Mouse (Mus musculus) intestine, embryonic 16.5 days (tissue): ENCODE results near the gene Cldn20. TPM values are rescaled to one million over a fixed set of nuclear protein-coding genes. Genes with fewer than 3 reads are reported as not detected.

Source experiments
- ATAC-seq: fragments of 200-750 bp; cut with Nextera tagmentation; 2 replicates; pipeline ENCODE4 v1.8.0; 2017; ENCODE audit warnings: moderate TSS enrichment, moderate library complexity
- H3K27ac ChIP-seq: fragments of 300-500 bp; sonication (generic); 2 replicates; pipeline ENCODE4 v1.5.1; 2014; ENCODE audit warnings: mild to moderate bottlenecking, low read length
- H3K27me3 ChIP-seq: fragments of 300-500 bp; sonication (generic); replicated peaks from 2 replicates; pipeline ENCODE4 v1.6.1; 2014; ENCODE audit warnings: low read length, control low read depth, mixed read lengths; ENCODE audit not compliant: control insufficient read depth, insufficient read depth
- H3K36me3 ChIP-seq: fragments of 300-500 bp; sonication (generic); 2 replicates; pipeline ENCODE4 v1.6.1; 2014; ENCODE audit warnings: low read length, control low read depth; ENCODE audit not compliant: control insufficient read depth, insufficient read depth
- H3K4me1 ChIP-seq: fragments of 300-500 bp; sonication (generic); 2 replicates; pipeline ENCODE4 v1.6.1; 2014; ENCODE audit warnings: low read length, control low read depth, mixed read lengths; ENCODE audit not compliant: control insufficient read depth, insufficient read depth
- H3K4me2 ChIP-seq: fragments of 300-500 bp; sonication (generic); 2 replicates; pipeline ENCODE4 v1.6.1; 2014; ENCODE audit warnings: low read depth, low read length, control low read depth
- H3K4me3 ChIP-seq: fragments of 300-500 bp; sonication (generic); 2 replicates; pipeline ENCODE4 v1.5.1; 2014; ENCODE audit warnings: mild to moderate bottlenecking, low read length
- H3K9ac ChIP-seq: fragments of 300-500 bp; sonication (generic); 2 replicates; pipeline ENCODE4 v1.6.1; 2014; ENCODE audit warnings: low read depth, low read length
- H3K9me3 ChIP-seq: fragments of 300-500 bp; sonication (generic); 2 replicates; pipeline ENCODE4 v1.6.1; 2016; ENCODE audit warnings: low read length, control low read depth; ENCODE audit not compliant: control insufficient read depth
- WGBS: fragments of 180-500 bp; shearing (Covaris S2); extraction: QIAGEN DNeasy Blood & Tissue Kit; methylation state at CpG from one replicate; pipeline ENCODE4 v1.1.7; 2014; 5-methylcytosine and 5-hydroxymethylcytosine counted together
- polyA plus RNA-seq: library from polyadenylated mRNA; unstranded; fragments of >200 nt; fragmentation: Nextera tagmentation; extraction: Ambion mirVana; gene quantifications from 2 replicates; pipeline ENCODE4 v1.2.1, GENCODE M21; 2015

Cldn20 gene
- polyA plus RNA-seq, 1 experiment from 2014 or later: 0.22 TPM

DNA sequence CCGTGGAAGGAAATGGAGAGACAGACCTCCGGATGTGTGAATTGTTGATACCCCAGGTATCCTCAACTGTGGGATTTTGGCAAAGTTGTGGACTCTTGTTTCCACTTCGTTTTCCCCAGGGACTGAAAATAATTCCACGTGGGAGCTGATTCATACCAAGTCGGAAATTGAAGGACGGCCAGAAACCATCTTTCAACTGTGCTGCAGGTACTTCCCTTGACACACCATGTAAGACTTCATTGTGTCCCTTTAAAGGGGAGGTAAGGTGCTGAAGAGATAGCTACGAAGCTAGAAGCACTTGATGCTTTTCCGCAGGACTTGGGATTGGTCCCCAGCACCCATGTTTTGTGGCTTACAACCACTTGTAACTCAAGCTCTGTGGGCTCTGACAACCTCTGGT is 16.5 kb upstream of the Cldn20 start:
- H3K9me3 ChIP-seq: no peaks in the 10 kb centered on the region

DNA sequence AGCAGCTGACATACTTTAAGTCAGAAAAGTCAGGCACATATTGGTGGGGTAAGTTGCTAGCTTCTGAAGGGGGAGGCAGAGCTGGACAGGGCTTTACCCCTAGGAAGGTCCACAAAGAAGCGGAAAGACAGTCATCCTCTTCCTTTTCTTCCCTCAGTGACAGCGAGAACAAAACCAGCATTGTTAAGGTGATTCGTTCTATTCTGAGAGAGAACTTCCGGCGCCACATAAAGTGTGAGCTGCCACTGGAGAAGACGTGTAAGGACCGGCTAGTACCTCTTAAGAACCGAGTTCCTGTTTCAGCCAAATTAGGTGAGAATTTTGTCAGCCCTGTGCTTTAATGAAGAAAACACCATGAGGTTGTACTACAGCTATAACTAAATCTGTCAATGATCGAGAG is 15.9 kb upstream of the Cldn20 start:
- H3K27me3 ChIP-seq: no peaks in the 10 kb centered on the region
- no peak overlapping the region for H3K4me3 ChIP-seq
- no peak overlapping the region for H3K4me2 ChIP-seq
- 79% methylated on average over 9 of the region's 9 CpGs for WGBS
- H3K36me3 ChIP-seq: no peaks in the 10 kb centered on the region; the same call in 1 of the 2 replicates
- no peaks in the 10 kb centered on the region for H3K4me1 ChIP-seq
- no peaks in the 10 kb centered on the region for H3K9me3 ChIP-seq
- H3K9ac ChIP-seq: no peak overlapping the region
- H3K27ac ChIP-seq: no peak overlapping the region
- ATAC-seq: no peak

More for the DNA sequence above, 16.5 kb upstream of the Cldn20 start:
- Histone ChIP-seq H3K4me1 (no peaks in the 10 kb centered on the region), H3K36me3 (no peaks in the 10 kb centered on the region; the same call in 1 of the 2 replicates), H3K4me3 (no peak overlapping the region), H3K9ac (no peak overlapping the region), H3K27me3 (no peaks in the 10 kb centered on the region), H3K27ac (no peak overlapping the region), H3K4me2 (no peak overlapping the region)
- WGBS: 94% methylated on average over 8 of the region's 8 CpGs
- ATAC-seq: no peak

DNA sequence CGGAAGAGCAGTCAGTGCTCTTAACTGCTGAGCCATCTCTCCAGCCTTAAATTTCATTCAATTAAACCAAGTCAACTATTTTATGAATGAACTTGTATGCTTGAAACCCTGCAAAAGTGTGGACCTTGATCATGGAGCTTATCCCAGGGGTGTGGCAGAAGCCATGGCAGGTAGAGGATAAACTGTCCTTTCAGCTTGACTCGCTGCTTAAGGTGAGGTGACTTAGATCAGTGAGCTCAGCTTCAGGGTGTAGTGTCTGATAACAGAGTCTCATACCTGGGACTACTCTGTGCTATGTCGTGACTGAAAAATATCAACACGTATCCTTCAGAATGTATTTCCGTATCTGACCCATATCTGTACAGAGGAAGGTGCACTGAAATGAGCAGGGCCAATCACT is 12.0 kb upstream of the Cldn20 start:
- ATAC-seq: peak; percentile 87
- H3K4me1 ChIP-seq: no peaks in the 10 kb centered on the region
- 81% methylated on average over 5 of the region's 5 CpGs for WGBS

DNA sequence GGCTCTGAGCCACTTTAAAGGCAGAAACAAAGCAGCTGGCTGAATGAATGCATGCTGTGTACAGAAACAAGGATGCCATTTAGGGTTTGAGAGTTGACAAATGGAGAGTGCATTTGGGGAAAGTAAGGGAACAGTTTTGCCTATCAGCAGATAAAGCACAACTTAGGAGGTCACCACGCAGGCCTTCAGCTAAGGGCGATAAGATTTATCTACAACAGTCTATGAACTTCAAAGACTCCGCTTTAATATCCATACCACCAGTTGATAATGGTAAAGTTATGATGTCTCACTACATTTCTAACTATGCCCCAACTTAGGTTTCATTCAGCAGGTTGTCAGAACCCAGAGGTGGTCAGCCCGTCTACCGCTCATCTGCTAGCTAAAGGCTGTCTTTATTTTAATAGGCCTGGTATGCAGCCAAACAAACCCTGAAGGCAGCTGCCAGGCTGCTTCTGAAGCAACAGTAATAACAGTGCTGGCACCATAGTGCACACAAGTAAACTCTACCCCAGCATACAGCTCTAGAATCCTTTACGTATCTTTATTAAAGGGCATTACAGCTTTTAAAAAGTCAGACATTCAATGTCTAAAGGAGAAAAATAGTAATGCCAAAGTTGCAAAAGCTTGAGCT is 4.4 kb upstream of the Cldn20 start:
- Histone ChIP-seq H3K4me1 (no peaks in the 10 kb centered on the region), H3K27ac (no peak overlapping the region), H3K9ac (no peak overlapping the region), H3K27me3 (no peaks in the 10 kb centered on the region), H3K4me3 (no peak overlapping the region), H3K9me3 (no peaks in the 10 kb centered on the region), H3K4me2 (no peak overlapping the region), H3K36me3 (no peaks in the 10 kb centered on the region)
- no peak for ATAC-seq
- 78% methylated on average over 6 of the region's 6 CpGs for WGBS

More for the DNA sequence above, 12.0 kb upstream of the Cldn20 start:
- no peaks in the 10 kb centered on the region for H3K27me3 ChIP-seq
- no peak overlapping the region for H3K4me2 ChIP-seq
- H3K4me3 ChIP-seq: no peak overlapping the region
- H3K9ac ChIP-seq: no peak overlapping the region
- no peak overlapping the region for H3K27ac ChIP-seq
- H3K9me3 ChIP-seq: no peaks in the 10 kb centered on the region
- no peaks in the 10 kb centered on the region; the same call in 1 of the 2 replicates for H3K36me3 ChIP-seq

DNA sequence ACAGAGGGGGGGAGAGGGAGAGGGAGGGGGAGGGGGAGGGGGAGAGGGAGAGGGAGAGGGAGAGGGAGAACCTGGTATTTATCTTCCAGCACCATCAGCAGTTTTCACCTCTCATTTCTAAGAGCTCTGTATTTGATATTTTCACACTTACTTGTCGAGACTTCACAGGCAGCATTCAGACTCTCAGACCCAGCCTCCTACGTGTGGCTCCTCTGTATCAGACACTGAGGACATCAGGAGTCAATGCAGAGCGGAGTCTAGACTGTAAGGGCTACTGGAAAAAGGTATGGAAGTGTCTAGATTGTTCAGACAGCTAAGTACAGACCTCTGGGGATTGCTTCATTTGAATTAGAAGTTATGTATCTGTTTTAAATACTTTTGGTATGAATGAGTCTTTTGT is 2.8 kb upstream of the Cldn20 start:
- no peaks in the 10 kb centered on the region for H3K4me1 ChIP-seq
- no peaks in the 10 kb centered on the region for H3K27me3 ChIP-seq
- H3K9ac ChIP-seq: no peak overlapping the region
- no peaks in the 10 kb centered on the region for H3K9me3 ChIP-seq
- no peak overlapping the region for H3K27ac ChIP-seq
- ATAC-seq: no peak
- no peaks in the 10 kb centered on the region for H3K36me3 ChIP-seq
- no peak overlapping the region for H3K4me3 ChIP-seq
- H3K4me2 ChIP-seq: no peak overlapping the region
- WGBS: 60% methylated on average over 3 of the region's 3 CpGs

DNA sequence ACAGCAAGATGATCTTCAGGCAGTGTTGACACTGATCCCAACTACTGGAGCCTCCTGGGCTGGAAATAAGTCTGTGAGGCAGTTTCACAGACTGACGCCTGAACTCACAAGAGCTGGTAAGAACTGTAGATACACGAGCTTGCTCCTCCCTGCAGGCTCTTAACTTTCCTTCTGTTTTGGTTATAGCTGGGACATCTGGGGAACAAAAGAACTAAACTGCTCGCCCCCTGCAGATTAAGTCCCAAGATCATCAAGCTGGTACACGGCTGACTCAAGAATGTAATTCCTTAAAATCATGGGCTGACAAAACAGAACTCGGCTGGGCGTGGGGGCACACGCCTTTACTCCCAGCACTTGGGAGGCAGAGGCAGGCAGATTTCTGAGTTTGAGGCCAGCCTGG is 1.8 kb upstream of the Cldn20 start:
- WGBS: 80% methylated on average over 7 of the region's 7 CpGs
- H3K36me3 ChIP-seq: no peaks in the 10 kb centered on the region

DNA sequence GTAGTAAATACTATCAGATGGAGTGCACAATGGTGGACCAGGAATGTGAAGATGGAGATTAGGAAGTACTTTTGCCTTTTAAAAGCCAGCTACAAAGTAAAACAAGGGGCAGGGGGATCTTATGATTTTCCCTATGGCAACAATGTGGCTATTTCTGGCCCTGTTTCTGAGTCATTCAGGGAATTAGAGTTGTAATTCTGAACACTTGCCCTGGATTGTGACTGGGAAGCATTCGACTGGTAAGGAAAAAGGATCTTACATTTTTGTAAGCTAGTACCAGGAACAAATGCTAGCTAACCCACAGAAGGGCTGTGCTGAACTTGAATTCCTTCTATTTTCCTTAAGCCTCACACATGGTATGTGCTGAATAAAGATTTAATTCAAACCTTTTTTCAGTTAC is 713 bp upstream of the Cldn20 start:
- Histone ChIP-seq H3K4me1 (no peaks in the 10 kb centered on the region), H3K4me3 (no peak overlapping the region), H3K27me3 (no peaks in the 10 kb centered on the region), H3K27ac (no peak overlapping the region), H3K4me2 (no peak overlapping the region), H3K36me3 (no peaks in the 10 kb centered on the region), H3K9ac (no peak overlapping the region), H3K9me3 (no peaks in the 10 kb centered on the region)
- no peak for ATAC-seq
- 71% methylated on average over 1 of the region's 1 CpGs for WGBS

More for the DNA sequence above, 1.8 kb upstream of the Cldn20 start:
- no peak for ATAC-seq
- Histone ChIP-seq H3K27ac (no peak overlapping the region), H3K4me3 (no peak overlapping the region), H3K9ac (no peak overlapping the region), H3K9me3 (no peaks in the 10 kb centered on the region), H3K4me1 (no peaks in the 10 kb centered on the region), H3K4me2 (no peak overlapping the region), H3K27me3 (no peaks in the 10 kb centered on the region)

DNA sequence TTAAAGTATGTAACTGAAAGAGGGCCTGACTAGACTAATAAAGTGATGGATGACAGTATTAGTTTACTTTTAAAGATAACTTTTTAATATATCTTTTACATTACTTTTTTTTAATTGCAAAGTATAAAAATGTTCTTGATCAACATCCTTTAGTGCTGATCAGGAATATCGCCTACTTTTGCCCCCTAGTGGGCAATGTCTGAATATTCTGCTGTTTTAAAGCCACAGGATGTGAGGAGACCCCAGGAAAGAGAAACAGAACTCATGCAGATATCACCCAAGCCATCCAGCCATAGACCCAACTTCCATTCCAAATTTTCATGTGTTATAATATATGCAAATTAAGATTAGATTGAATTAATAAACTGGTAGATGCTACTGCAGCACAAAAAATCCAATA is 1.1 kb downstream of the Cldn20 start:
- no peak for ATAC-seq
- H3K27ac ChIP-seq: no peak overlapping the region

DNA sequence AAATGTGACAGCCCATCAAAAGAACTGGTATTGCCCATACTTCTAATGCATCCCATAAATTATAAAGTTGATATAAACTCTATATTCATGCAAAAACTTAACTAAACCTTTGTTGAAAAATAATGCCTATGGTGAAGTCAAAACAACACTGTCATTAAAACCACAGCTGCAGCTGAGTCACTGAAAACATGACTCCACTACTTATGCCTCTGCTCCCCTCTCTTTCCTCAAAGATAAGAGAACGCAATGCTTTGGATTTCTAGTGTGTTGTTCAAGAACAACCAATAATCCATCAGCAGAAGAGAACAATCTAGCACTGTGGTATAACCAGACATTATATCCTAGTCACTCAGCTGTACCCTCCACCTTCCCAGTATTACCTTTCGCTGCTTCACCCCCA is 8.0 kb downstream of the Cldn20 start:
- Histone ChIP-seq H3K4me1 (no peaks in the 10 kb centered on the region), H3K27me3 (no peaks in the 10 kb centered on the region), H3K27ac (no peak overlapping the region), H3K9ac (no peak overlapping the region), H3K4me3 (no peak overlapping the region), H3K36me3 (no peaks in the 10 kb centered on the region), H3K4me2 (no peak overlapping the region), H3K9me3 (no peaks in the 10 kb centered on the region)
- WGBS: 93% methylated on average over 2 of the region's 2 CpGs
- no peak for ATAC-seq

More for the DNA sequence above, 1.1 kb downstream of the Cldn20 start:
- WGBS: 23% methylated on average over 1 of the region's 1 CpGs
- Histone ChIP-seq H3K4me2 (no peak overlapping the region), H3K9ac (no peak overlapping the region), H3K27me3 (no peaks in the 10 kb centered on the region), H3K4me3 (no peak overlapping the region), H3K4me1 (no peaks in the 10 kb centered on the region), H3K36me3 (no peaks in the 10 kb centered on the region), H3K9me3 (no peaks in the 10 kb centered on the region)

DNA sequence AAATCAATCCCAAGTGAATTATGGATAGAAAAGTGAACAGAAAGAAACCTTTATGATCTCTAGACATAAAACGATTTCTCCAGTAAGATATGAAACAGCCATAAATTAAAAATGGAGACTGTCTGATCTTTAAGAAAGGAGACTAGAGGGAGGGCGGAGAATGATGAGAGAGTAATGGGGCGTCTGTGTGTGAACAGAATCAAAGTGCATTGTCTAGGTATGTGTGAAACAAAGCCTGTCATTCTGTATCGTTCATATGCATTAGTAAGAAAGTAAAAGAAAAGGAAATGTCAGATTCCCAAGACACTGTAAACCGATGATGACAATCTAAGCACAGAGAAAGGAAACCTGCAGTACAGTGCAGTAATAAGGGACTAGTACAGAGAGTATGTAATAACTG is 8.7 kb downstream of the Cldn20 start:
- H3K9me3 ChIP-seq: no peaks in the 10 kb centered on the region
- H3K36me3 ChIP-seq: no peaks in the 10 kb centered on the region
- 81% methylated on average over 5 of the region's 5 CpGs for WGBS
- H3K27ac ChIP-seq: no peak overlapping the region
- no peak for ATAC-seq
- H3K4me2 ChIP-seq: no peak overlapping the region
- no peak overlapping the region for H3K4me3 ChIP-seq
- no peak overlapping the region for H3K9ac ChIP-seq
- no peaks in the 10 kb centered on the region for H3K4me1 ChIP-seq
- H3K27me3 ChIP-seq: no peaks in the 10 kb centered on the region
